Mouse (Mus musculus): Measurements from ENCODE around the gene Gstp1.

DNA sequence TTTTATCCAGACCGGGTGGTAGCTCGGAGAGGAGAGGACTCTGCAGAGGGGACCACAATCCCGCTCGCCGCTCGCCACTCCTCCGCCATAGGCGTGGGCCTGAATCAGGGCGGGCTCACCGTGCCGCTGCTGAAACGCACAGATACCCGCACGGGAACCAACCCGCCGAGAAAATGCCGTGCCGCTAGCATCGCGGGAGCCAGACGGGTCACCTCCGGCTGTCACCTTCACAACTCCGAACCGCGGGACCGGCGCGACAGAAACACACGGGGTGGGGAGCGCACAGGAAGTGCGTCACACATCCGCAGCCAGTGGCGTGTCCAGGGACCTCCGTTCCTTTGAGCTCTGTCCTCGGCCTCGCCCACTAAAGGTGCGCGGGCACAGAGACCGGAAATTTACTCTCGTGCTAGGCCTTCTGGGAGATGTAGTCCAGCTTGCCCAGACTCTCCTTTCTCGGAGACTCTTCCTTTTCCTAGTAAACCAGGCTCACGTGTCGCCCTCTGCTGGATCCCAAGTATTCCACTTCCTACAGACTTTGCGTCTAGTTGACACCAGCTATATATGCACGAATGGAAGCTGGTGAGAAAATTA lies 25.3 kb downstream of the Gstp1 start, which contains the start of gene Ndufv1:
- TF ChIP-seq GATA1 (IDR thresholded peaks at IDR 0.05; ENCODE audit: borderline replicate concordance, low read length) (no peak), FLI1 (IDR thresholded peaks at IDR 0.05; ENCODE audit: low read length) (peak; percentile 78)

Data from megakaryocyte, embryonic 14.5 days (primary cell).